ENCODE assay signal across 17 mouse cellular contexts in genomic region chr7:66743377-66743781, GRCm38 (mm10). TPM values are rescaled to one million over a fixed set of nuclear protein-coding genes. Genes with fewer than 3 reads are reported as not detected.
DNase-seq lines count a peak whose midpoint lies in the region; ATAC-seq and TF ChIP-seq lines count a peak whose summit lies in the region.
"Had no signal": no experiment of that assay in that cellular context is flagged by ENCODE, and none has a peak within 500 bp of the region (broad histone marks: within the 10 kb centered on the region; RNA-seq: fewer than 3 reads in every experiment).

TSS of gene Cers3 (plus strand) at chr7:66743504.

- H3K4me2 ChIP-seq in intestine, embryonic 16.5 days (ENCODE audit: low read depth, low read length): no peak within 1 kb of the TSS
- H3K4me2 ChIP-seq in midbrain, embryonic 11.5 days: no peak within 1 kb of the TSS
- H3K4me2 ChIP-seq in forebrain, postnatal 0 days (ENCODE audit: low read depth): no peak within 1 kb of the TSS
- H3K4me2 ChIP-seq: forebrain, embryonic 12.5 days; limb, embryonic 12.5 days; midbrain, embryonic 15.5 days; neural tube, embryonic 12.5 days had no signal

- H3K36me3 ChIP-seq in intestine, embryonic 16.5 days (ENCODE audit: control insufficient read depth, insufficient read depth, low read length): no peaks in the 10 kb centered on the region
- H3K36me3 ChIP-seq in midbrain, embryonic 11.5 days (ENCODE audit: control insufficient read depth, insufficient read depth, low read length): no peaks in the 10 kb centered on the region
- H3K36me3 ChIP-seq in forebrain, postnatal 0 days (ENCODE audit: insufficient read depth): no peaks in the 10 kb centered on the region
- H3K36me3 ChIP-seq: forebrain, embryonic 12.5 days; limb, embryonic 12.5 days; midbrain, embryonic 15.5 days; neural tube, embryonic 12.5 days had no signal

- H3K27me3 ChIP-seq in intestine, embryonic 16.5 days (replicated peaks; ENCODE audit: control insufficient read depth, insufficient read depth, low read length): no peaks in the 10 kb centered on the region
- no peaks in the 10 kb centered on the region for H3K27me3 ChIP-seq in midbrain, embryonic 11.5 days (ENCODE audit: control insufficient read depth, insufficient read depth, low read length)
- no peaks in the 10 kb centered on the region for H3K27me3 ChIP-seq in forebrain, postnatal 0 days (ENCODE audit: insufficient read depth, low read length)
- H3K27me3 ChIP-seq: forebrain, embryonic 12.5 days; limb, embryonic 12.5 days; midbrain, embryonic 15.5 days; neural tube, embryonic 12.5 days had no signal

- peak; percentile 49 to 50 for DNase-seq in urinary bladder, adult 18-20 months (ENCODE audit: low spot score in 2 of 2)
- DNase-seq in urinary bladder, postnatal 4 days (ENCODE audit: low spot score in 2 of 2): no peak
- DNase-seq in lung, postnatal 14 days: peak; percentile 14
- no peak for DNase-seq in gastrocnemius, postnatal 25 days
- no peak for DNase-seq in midbrain, embryonic 11.5 days (ENCODE audit: low spot score, missing footprints)
- no peak for DNase-seq in forebrain, postnatal 0 days
- DNase-seq: cerebellum, postnatal 25 days; heart, adult 2 months; heart, postnatal 14 days; kidney, postnatal 36 days; liver, postnatal 0 days had no signal

- no peak within 1 kb of the TSS for H3K27ac ChIP-seq in intestine, embryonic 16.5 days (ENCODE audit: low read length)
- H3K27ac ChIP-seq in midbrain, embryonic 11.5 days (ENCODE audit: low read depth, low read length): no peak within 1 kb of the TSS
- H3K27ac ChIP-seq in forebrain, postnatal 0 days (ENCODE audit: low read depth, low read length): no peak within 1 kb of the TSS
- H3K27ac ChIP-seq: forebrain, embryonic 12.5 days; heart, adult 2 months; limb, embryonic 12.5 days; midbrain, embryonic 15.5 days; neural tube, embryonic 12.5 days had no signal

- TF ChIP-seq CTCF in forebrain, postnatal 0 days (IDR thresholded peaks at IDR 0.05; ENCODE audit: low read depth): no peak

- H3K4me1 ChIP-seq in intestine, embryonic 16.5 days (ENCODE audit: control insufficient read depth, insufficient read depth, low read length): no peaks in the 10 kb centered on the region
- no peaks in the 10 kb centered on the region for H3K4me1 ChIP-seq in midbrain, embryonic 11.5 days (ENCODE audit: control insufficient read depth, insufficient read depth, low read length)
- H3K4me1 ChIP-seq in forebrain, postnatal 0 days (ENCODE audit: insufficient read depth): no peaks in the 10 kb centered on the region
- H3K4me1 ChIP-seq: forebrain, embryonic 12.5 days; limb, embryonic 12.5 days; midbrain, embryonic 15.5 days; neural tube, embryonic 12.5 days had no signal

- no peaks in the 10 kb centered on the region for H3K9me3 ChIP-seq in intestine, embryonic 16.5 days (ENCODE audit: control insufficient read depth, low read length)
- H3K9me3 ChIP-seq in midbrain, embryonic 11.5 days (ENCODE audit: control insufficient read depth, low read length): no peaks in the 10 kb centered on the region
- H3K9me3 ChIP-seq in forebrain, postnatal 0 days (ENCODE audit: low read length): no peaks in the 10 kb centered on the region
- H3K9me3 ChIP-seq: forebrain, embryonic 12.5 days; limb, embryonic 12.5 days; midbrain, embryonic 15.5 days; neural tube, embryonic 12.5 days had no signal

- ATAC-seq in intestine, embryonic 16.5 days: peak; percentile 50
- ATAC-seq in midbrain, embryonic 11.5 days (ENCODE audit: low FRiP score): no peak
- ATAC-seq in forebrain, postnatal 0 days: no peak
- ATAC-seq: liver, postnatal 0 days; midbrain, embryonic 15.5 days had no signal

- WGBS in intestine, embryonic 16.5 days: 58% methylated on average over 9 of the region's 9 CpGs
- 79% methylated on average over 9 of the region's 9 CpGs for WGBS in midbrain, embryonic 11.5 days
- 80% methylated on average over 9 of the region's 9 CpGs for WGBS in forebrain, postnatal 0 days

- no peak within 1 kb of the TSS for H3K4me3 ChIP-seq in intestine, embryonic 16.5 days (ENCODE audit: low read length)
- no peak within 1 kb of the TSS for H3K4me3 ChIP-seq in midbrain, embryonic 11.5 days (ENCODE audit: low read depth, low read length)
- H3K4me3 ChIP-seq in forebrain, postnatal 0 days (ENCODE audit: low read depth, low read length): no peak within 1 kb of the TSS
- H3K4me3 ChIP-seq: forebrain, embryonic 12.5 days; heart, adult 2 months; limb, embryonic 12.5 days; midbrain, embryonic 15.5 days; neural tube, embryonic 12.5 days had no signal

- no peak within 1 kb of the TSS for H3K9ac ChIP-seq in intestine, embryonic 16.5 days (ENCODE audit: low read depth, low read length)
- H3K9ac ChIP-seq in midbrain, embryonic 11.5 days (ENCODE audit: low read length): no peak within 1 kb of the TSS
- H3K9ac ChIP-seq in forebrain, postnatal 0 days: no peak within 1 kb of the TSS
- H3K9ac ChIP-seq: forebrain, embryonic 12.5 days; limb, embryonic 12.5 days; liver, postnatal 0 days; midbrain, embryonic 15.5 days; neural tube, embryonic 12.5 days had no signal

RNA-seq across cellular contexts. Expression of gene Cers3, which starts in this region (rescaled TPM):
- polyA plus RNA-seq in intestine, embryonic 16.5 days (2015; fragmentation: Nextera tagmentation; extraction: Ambion mirVana): 0.84 and 1.4 TPM in 2 replicates
- not detected for total RNA-seq in gastrocnemius, postnatal 25 days (2021)
- 0.51 and 0.66 TPM in 2 replicates for polyA plus RNA-seq in midbrain, embryonic 11.5 days (2014; fragmentation: Nextera tagmentation; extraction: Ambion mirVana)
- total RNA-seq in forebrain, postnatal 0 days (2014; rRNA removed): 0.81 and 1.3 TPM in 2 replicates
- 0.69 and 0.77 TPM in 2 replicates for polyA plus RNA-seq in forebrain, postnatal 0 days (2015; fragmentation: Nextera tagmentation; extraction: Ambion mirVana)
- total RNA-seq: MEL had no signal
- polyA plus RNA-seq: liver, postnatal 0 days had no signal

Comparison
In these comparisons a context has a peak if more than half of its experiments do, and no peak if none do; other contexts are left out.
1. DNase-seq: peak in urinary bladder, adult 18-20 months (2 of 2) and lung, postnatal 14 days (single experiment); none in urinary bladder, postnatal 4 days (0 of 2), gastrocnemius, postnatal 25 days (single experiment), midbrain, embryonic 11.5 days (single experiment) and forebrain, postnatal 0 days (single experiment).